Mouse (Mus musculus) lung, embryonic 15.5 days (tissue): ENCODE measurements around the gene Syn3. TPM values are rescaled to one million over a fixed set of nuclear protein-coding genes. Genes with fewer than 3 reads are reported as not detected.

Source experiments
- ATAC-seq: fragments of 200-750 bp; cut with Nextera tagmentation; 2 replicates; pipeline ENCODE4 v1.8.0; 2017; ENCODE audit warnings: moderate number of reproducible peaks, borderline replicate concordance; ENCODE audit not compliant: low FRiP score, low TSS enrichment; ENCODE audit errors: extremely low read depth
- H3K27ac ChIP-seq: fragments of 300-500 bp; sonication (generic); 2 replicates; pipeline ENCODE4 v1.5.1; 2015; ENCODE audit warnings: moderate library complexity, mild to moderate bottlenecking, inconsistent platforms
- H3K27me3 ChIP-seq: fragments of 300-500 bp; sonication (generic); 2 replicates; pipeline ENCODE4 v1.6.1; 2015; ENCODE audit warnings: inconsistent platforms
- H3K36me3 ChIP-seq: fragments of 300-500 bp; sonication (generic); 2 replicates; pipeline ENCODE4 v1.6.1; 2015; ENCODE audit warnings: inconsistent platforms
- H3K4me1 ChIP-seq: fragments of 300-500 bp; sonication (generic); 2 replicates; pipeline ENCODE4 v1.6.1; 2015; ENCODE audit warnings: inconsistent platforms
- H3K4me2 ChIP-seq: fragments of 300-500 bp; sonication (generic); 2 replicates; pipeline ENCODE4 v1.6.1; 2015; ENCODE audit warnings: inconsistent platforms, mild to moderate bottlenecking, moderate library complexity
- H3K4me3 ChIP-seq: fragments of 300-500 bp; sonication (generic); 2 replicates; pipeline ENCODE4 v1.5.1; 2015; ENCODE audit warnings: mild to moderate bottlenecking, inconsistent platforms
- H3K9ac ChIP-seq: fragments of 300-500 bp; sonication (generic); 2 replicates; pipeline ENCODE4 v1.6.1; 2015; ENCODE audit warnings: inconsistent platforms
- H3K9me3 ChIP-seq: fragments of 300-500 bp; sonication (generic); 2 replicates; pipeline ENCODE4 v1.6.1; 2016; ENCODE audit warnings: inconsistent platforms
- WGBS: fragments of 180-500 bp; shearing (Covaris S2); methylation state at CpG from one replicate; pipeline ENCODE4 v1.1.7; 2015; 5-methylcytosine and 5-hydroxymethylcytosine counted together
- polyA plus RNA-seq: library from polyadenylated mRNA; unstranded; fragments of >200 nt; fragmentation: Nextera tagmentation; extraction: Ambion mirVana; gene quantifications from 2 replicates; pipeline ENCODE4 v1.2.1, GENCODE M21; 2015

The Syn3 gene
- polyA plus RNA-seq, 1 experiment from 2014 or later: 2.6 TPM

DNA sequence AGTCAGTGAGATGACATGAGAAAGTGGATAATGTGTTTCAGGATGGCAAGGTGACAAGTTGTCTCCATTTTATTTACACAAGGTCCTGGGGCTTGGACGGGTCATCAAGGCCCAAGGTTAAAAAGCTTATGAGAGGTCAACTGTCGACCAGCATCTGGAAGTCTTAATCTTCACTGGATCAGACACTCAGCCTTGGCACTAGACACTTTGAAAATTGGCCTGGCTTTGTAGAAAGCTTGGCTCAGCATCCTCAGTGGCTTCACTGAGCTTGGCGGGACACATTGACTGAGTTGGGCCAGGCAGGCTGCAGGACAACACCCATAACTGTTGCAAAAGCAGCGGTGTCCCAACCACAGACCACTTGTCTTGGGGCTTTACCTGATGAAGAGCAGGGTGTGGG lies 286.6 kb downstream of the Syn3 start:
- Histone ChIP-seq H3K36me3 (no peaks in the 10 kb centered on the region), H3K27me3 (no peaks in the 10 kb centered on the region), H3K9ac (no peak overlapping the region), H3K4me1 (no peaks in the 10 kb centered on the region), H3K4me2 (no peak overlapping the region), H3K27ac (no peak overlapping the region; the same call in 1 of the 2 replicates), H3K9me3 (0 out of 2 replicates have a peak, but pooled peaks cover 3% of the 10 kb centered on the region), H3K4me3 (no peak overlapping the region)
- ATAC-seq: peak; percentile 89
- WGBS: 26% methylated on average over 4 of the region's 4 CpGs

GRCm38 (mm10) chr10:86203915-86204314 lies 294.8 kb downstream of the Syn3 start:
- H3K27ac ChIP-seq: no peak overlapping the region
- H3K9ac ChIP-seq: no peak overlapping the region
- 0 out of 2 replicates have a peak, but pooled peaks cover 3% of the 10 kb centered on the region for H3K9me3 ChIP-seq
- no peaks in the 10 kb centered on the region for H3K27me3 ChIP-seq
- H3K36me3 ChIP-seq: no peaks in the 10 kb centered on the region
- no peaks in the 10 kb centered on the region for H3K4me1 ChIP-seq
- no peak for ATAC-seq
- H3K4me2 ChIP-seq: no peak overlapping the region
- no peak overlapping the region for H3K4me3 ChIP-seq

DNA sequence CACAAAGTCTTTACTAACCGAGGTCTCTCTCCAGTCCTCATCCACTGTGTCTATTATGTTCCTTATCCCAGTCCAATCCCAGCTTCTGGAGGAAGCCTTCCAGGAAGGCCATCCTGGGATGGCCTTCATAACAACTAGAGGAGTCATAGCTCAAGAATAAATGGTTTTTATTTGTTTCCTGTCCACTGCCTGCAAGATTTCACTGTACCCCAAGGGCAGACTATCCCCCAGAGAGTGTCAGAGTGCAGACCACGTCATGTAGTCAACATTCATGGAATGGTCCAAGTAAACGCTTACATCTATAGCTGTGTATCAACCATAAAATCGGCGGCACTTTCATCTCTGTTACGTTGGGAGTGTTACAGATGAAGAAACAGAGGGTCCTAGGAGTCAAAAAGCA lies 295.5 kb downstream of the Syn3 start:
- no peak for ATAC-seq
- Histone ChIP-seq H3K27ac (no peak overlapping the region), H3K9ac (no peak overlapping the region), H3K4me2 (no peak overlapping the region), H3K36me3 (no peaks in the 10 kb centered on the region), H3K4me3 (no peak overlapping the region), H3K27me3 (no peaks in the 10 kb centered on the region), H3K9me3 (0 out of 2 replicates have a peak, but pooled peaks cover 3% of the 10 kb centered on the region), H3K4me1 (no peaks in the 10 kb centered on the region)
- 85% methylated on average over 6 of the region's 6 CpGs for WGBS

- no peak overlapping the region for H3K4me3 ChIP-seq
- no peak overlapping the region for H3K9ac ChIP-seq
- H3K4me2 ChIP-seq: no peak overlapping the region
- no peaks in the 10 kb centered on the region for H3K4me1 ChIP-seq
- WGBS: 67% methylated on average over 7 of the region's 7 CpGs
- no peak for ATAC-seq
- no peaks in the 10 kb centered on the region for H3K9me3 ChIP-seq
- H3K27me3 ChIP-seq: no peaks in the 10 kb centered on the region
- no peaks in the 10 kb centered on the region for H3K36me3 ChIP-seq
- no peak overlapping the region for H3K27ac ChIP-seq
Observed at GRCm38 (mm10) chr10:86201826-86202225, 296.9 kb downstream of the Syn3 start.

DNA sequence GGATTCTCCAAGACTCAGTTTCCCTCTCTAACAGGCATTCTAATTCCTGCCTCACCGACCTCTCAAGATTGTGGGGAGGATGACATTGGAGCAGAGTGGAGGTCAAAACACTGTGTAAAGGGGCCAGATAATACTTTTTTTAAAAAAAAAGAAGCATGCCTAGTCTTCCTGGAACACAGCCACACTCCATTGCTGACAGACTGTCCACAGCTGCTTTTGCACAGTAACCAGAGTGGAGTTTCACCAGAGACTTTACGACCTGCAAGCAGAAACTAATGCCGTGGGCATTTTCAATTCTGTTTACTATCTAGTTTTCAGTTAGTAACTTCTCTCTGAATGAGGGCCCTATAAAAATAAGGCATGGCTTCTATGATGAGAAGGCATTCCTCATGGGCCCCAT lies 297.7 kb downstream of the Syn3 start:
- Histone ChIP-seq H3K4me1 (no peaks in the 10 kb centered on the region), H3K4me3 (no peak overlapping the region), H3K9ac (no peak overlapping the region), H3K27ac (peak overlapping the region; percentile 44; the same call in 1 of the 2 replicates), H3K27me3 (no peaks in the 10 kb centered on the region), H3K36me3 (no peaks in the 10 kb centered on the region), H3K4me2 (no peak overlapping the region), H3K9me3 (no peaks in the 10 kb centered on the region)
- ATAC-seq: peak; percentile 31; the same call in 1 of the 2 replicates
- WGBS: 56% methylated on average over 3 of the region's 3 CpGs

GRCm38 (mm10) chr10:86196414-86197025 lies 302.2 kb downstream of the Syn3 start:
- WGBS: 72% methylated on average over 3 of the region's 3 CpGs
- no peak overlapping the region for H3K27ac ChIP-seq
- H3K4me1 ChIP-seq: no peaks in the 10 kb centered on the region
- no peak for ATAC-seq
- H3K9me3 ChIP-seq: no peaks in the 10 kb centered on the region
- H3K9ac ChIP-seq: no peak overlapping the region
- no peaks in the 10 kb centered on the region for H3K27me3 ChIP-seq
- no peak overlapping the region for H3K4me3 ChIP-seq
- no peaks in the 10 kb centered on the region for H3K36me3 ChIP-seq
- H3K4me2 ChIP-seq: no peak overlapping the region

DNA sequence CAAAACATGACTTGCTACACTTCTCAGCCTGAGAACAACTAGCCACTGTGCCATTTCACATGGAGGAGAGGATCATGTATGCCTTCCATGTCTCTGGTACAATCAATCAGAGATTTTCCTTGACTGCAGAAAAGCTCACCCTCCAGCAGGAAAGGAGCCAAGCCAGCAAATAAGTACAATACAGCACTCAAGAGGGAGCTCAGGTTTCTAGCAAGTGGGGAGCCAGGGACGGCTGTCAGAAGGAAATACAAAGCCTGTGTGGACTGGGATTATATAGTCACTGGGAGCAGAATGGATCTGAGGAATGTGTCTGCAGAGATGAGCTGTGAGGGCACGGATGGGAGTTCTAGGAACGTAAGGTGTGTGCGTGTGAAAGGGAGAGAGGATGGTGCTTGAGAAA lies 304.0 kb downstream of the Syn3 start:
- no peak for ATAC-seq
- Histone ChIP-seq H3K4me1 (no peaks in the 10 kb centered on the region), H3K4me2 (no peak overlapping the region), H3K9me3 (no peaks in the 10 kb centered on the region), H3K27ac (no peak overlapping the region), H3K9ac (no peak overlapping the region), H3K36me3 (no peaks in the 10 kb centered on the region), H3K27me3 (no peaks in the 10 kb centered on the region), H3K4me3 (no peak overlapping the region)
- WGBS: 48% methylated on average over 4 of the region's 4 CpGs

- no peaks in the 10 kb centered on the region for H3K27me3 ChIP-seq
- no peak for ATAC-seq
- H3K4me2 ChIP-seq: no peak overlapping the region
- H3K4me1 ChIP-seq: no peaks in the 10 kb centered on the region
- WGBS: 54% methylated on average over 4 of the region's 4 CpGs
- no peak overlapping the region for H3K27ac ChIP-seq
- H3K9me3 ChIP-seq: no peaks in the 10 kb centered on the region
- no peak overlapping the region for H3K9ac ChIP-seq
- no peak overlapping the region for H3K4me3 ChIP-seq
- H3K36me3 ChIP-seq: no peaks in the 10 kb centered on the region
Observed at GRCm38 (mm10) chr10:86193863-86194434, 304.7 kb downstream of the Syn3 start.

GRCm38 (mm10) chr10:86188614-86189013 lies 310.1 kb downstream of the Syn3 start:
- H3K4me3 ChIP-seq: no peak overlapping the region
- no peak for ATAC-seq
- H3K27ac ChIP-seq: no peak overlapping the region
- no peaks in the 10 kb centered on the region for H3K36me3 ChIP-seq
- H3K4me2 ChIP-seq: no peak overlapping the region
- no peaks in the 10 kb centered on the region for H3K9me3 ChIP-seq
- H3K9ac ChIP-seq: no peak overlapping the region
- H3K4me1 ChIP-seq: no peaks in the 10 kb centered on the region
- WGBS: 66% methylated on average over 4 of the region's 4 CpGs
- H3K27me3 ChIP-seq: no peaks in the 10 kb centered on the region

DNA sequence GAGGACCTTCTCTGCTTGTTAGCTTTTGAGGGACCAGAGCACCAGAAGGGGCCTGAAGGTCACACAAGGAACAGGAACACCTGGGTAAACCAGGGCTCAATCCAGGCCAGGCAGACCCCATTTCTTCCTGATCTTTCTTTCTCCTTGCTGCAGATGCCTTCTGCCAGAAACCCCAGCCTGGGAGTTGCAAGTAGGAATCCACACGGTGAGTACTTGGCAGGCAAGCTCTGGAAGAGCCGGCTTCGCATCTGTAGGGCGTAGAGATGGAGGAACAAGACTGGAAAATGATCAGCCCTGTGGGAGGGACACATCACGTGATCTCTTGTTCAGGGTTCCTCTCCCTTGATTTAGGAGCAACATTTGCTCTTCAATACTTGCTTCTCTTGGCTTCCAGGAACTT lies 310.8 kb downstream of the Syn3 start:
- Histone ChIP-seq H3K9ac (no peak overlapping the region), H3K4me3 (no peak overlapping the region), H3K4me2 (no peak overlapping the region), H3K36me3 (no peaks in the 10 kb centered on the region), H3K27ac (no peak overlapping the region), H3K9me3 (no peaks in the 10 kb centered on the region), H3K27me3 (no peaks in the 10 kb centered on the region), H3K4me1 (no peaks in the 10 kb centered on the region)
- no peak for ATAC-seq
- WGBS: 83% methylated on average over 5 of the region's 5 CpGs

- no peak overlapping the region for H3K4me2 ChIP-seq
- no peaks in the 10 kb centered on the region for H3K9me3 ChIP-seq
- no peak for ATAC-seq
- peak overlapping the region; percentile 6; the same call in 1 of the 2 replicates for H3K27ac ChIP-seq
- no peaks in the 10 kb centered on the region for H3K27me3 ChIP-seq
- no peaks in the 10 kb centered on the region for H3K36me3 ChIP-seq
- H3K9ac ChIP-seq: no peak overlapping the region
- no peaks in the 10 kb centered on the region for H3K4me1 ChIP-seq
- no peak overlapping the region for H3K4me3 ChIP-seq
- 55% methylated on average over 8 of the region's 8 CpGs for WGBS
Observed at GRCm38 (mm10) chr10:86183148-86183885, 315.4 kb downstream of the Syn3 start.

DNA sequence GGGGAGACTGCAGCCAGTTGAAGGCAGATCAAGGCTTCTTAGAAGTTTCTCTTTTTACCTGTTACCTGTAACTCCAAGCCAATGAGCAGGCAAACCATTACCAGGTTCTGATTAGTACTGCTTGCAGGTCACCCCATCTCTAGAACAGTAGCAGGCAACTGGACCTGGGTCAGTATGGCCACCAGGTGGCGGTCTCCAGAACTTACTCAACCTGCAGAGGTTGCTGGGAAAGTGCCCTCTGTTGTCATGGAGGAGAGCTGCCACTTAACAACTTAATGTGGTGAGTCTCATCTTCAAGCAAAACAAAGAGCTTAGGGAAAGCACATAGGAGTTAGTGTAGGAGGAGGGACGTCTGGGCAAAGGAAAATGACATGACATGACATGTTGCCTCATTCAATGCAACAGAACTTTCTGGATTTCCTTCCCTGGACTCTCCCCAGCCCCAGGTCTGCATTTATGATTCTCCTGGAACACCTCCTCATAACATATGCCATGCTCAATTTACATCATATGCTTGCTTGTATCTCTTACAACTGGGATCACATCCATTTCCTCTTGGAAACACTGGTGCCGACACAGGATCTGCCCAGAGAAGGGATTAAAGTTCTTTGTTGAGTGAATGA lies 316.4 kb downstream of the Syn3 start:
- WGBS: 45% methylated on average over 3 of the region's 3 CpGs
- Histone ChIP-seq H3K9ac (no peak overlapping the region), H3K4me1 (no peaks in the 10 kb centered on the region), H3K27ac (no peak overlapping the region), H3K27me3 (no peaks in the 10 kb centered on the region), H3K9me3 (no peaks in the 10 kb centered on the region), H3K36me3 (no peaks in the 10 kb centered on the region), H3K4me2 (no peak overlapping the region), H3K4me3 (no peak overlapping the region)
- ATAC-seq: no peak
